Mouse (Mus musculus): Measurements from ENCODE around the gene Pex14. TPM values are rescaled to one million over a fixed set of nuclear protein-coding genes. Genes with fewer than 3 reads are reported as not detected.

Gene Pex14
- polyA plus RNA-seq, 1 experiment: 34.6 TPM

GRCm38 (mm10) chr4:148978221-148978855 is 121.3 kb downstream of the Pex14 start:
- 0 out of 2 replicates have a peak, but pooled peaks cover 6% of the 10 kb centered on the region for H3K4me1 ChIP-seq (ENCODE audit: control insufficient read depth, insufficient read depth, low read length)
- no peak overlapping the region for H3K4me3 ChIP-seq (ENCODE audit: insufficient read depth, low read length)
- no peak for TF ChIP-seq POLR2A (IDR thresholded peaks at IDR 0.05; ENCODE audit: low read depth, low read length)
- TF ChIP-seq CTCF (IDR thresholded peaks at IDR 0.05; ENCODE audit: borderline replicate concordance, insufficient read depth, low read length): no peak
- no peak overlapping the region for H3K27ac ChIP-seq (ENCODE audit: insufficient read depth, low read length)

- Histone ChIP-seq H3K27ac (ENCODE audit: insufficient read depth, low read length) (no peak overlapping the region), H3K4me3 (ENCODE audit: insufficient read depth, low read length) (no peak overlapping the region), H3K4me1 (ENCODE audit: control insufficient read depth, insufficient read depth, low read length) (0 out of 2 replicates have a peak, but pooled peaks cover 6% of the 10 kb centered on the region)
- no peak for TF ChIP-seq POLR2A (IDR thresholded peaks at IDR 0.05; ENCODE audit: low read depth, low read length)
- TF ChIP-seq CTCF (IDR thresholded peaks at IDR 0.05; ENCODE audit: borderline replicate concordance, insufficient read depth, low read length): no peak
Measured at GRCm38 (mm10) chr4:148974833-148975232, 124.8 kb downstream of the Pex14 start.

GRCm38 (mm10) chr4:148973387-148973786 is 126.3 kb downstream of the Pex14 start:
- H3K4me1 ChIP-seq (ENCODE audit: control insufficient read depth, insufficient read depth, low read length): no peaks in the 10 kb centered on the region
- no peak for TF ChIP-seq POLR2A (IDR thresholded peaks at IDR 0.05; ENCODE audit: low read depth, low read length)
- TF ChIP-seq CTCF (IDR thresholded peaks at IDR 0.05; ENCODE audit: borderline replicate concordance, insufficient read depth, low read length): no peak
- no peak overlapping the region for H3K27ac ChIP-seq (ENCODE audit: insufficient read depth, low read length)
- no peak overlapping the region for H3K4me3 ChIP-seq (ENCODE audit: insufficient read depth, low read length)

- H3K4me3 ChIP-seq (ENCODE audit: insufficient read depth, low read length): no peak overlapping the region
- no peaks in the 10 kb centered on the region for H3K4me1 ChIP-seq (ENCODE audit: control insufficient read depth, insufficient read depth, low read length)
- no peak overlapping the region for H3K27ac ChIP-seq (ENCODE audit: insufficient read depth, low read length)
- no peak for TF ChIP-seq POLR2A (IDR thresholded peaks at IDR 0.05; ENCODE audit: low read depth, low read length)
- TF ChIP-seq CTCF (IDR thresholded peaks at IDR 0.05; ENCODE audit: borderline replicate concordance, insufficient read depth, low read length): no peak
Measured at GRCm38 (mm10) chr4:148972707-148973106, 127.0 kb downstream of the Pex14 start.

GRCm38 (mm10) chr4:148971613-148972242 is 127.9 kb downstream of the Pex14 start:
- TF ChIP-seq CTCF (IDR thresholded peaks at IDR 0.05; ENCODE audit: borderline replicate concordance, insufficient read depth, low read length): no peak
- no peak for TF ChIP-seq POLR2A (IDR thresholded peaks at IDR 0.05; ENCODE audit: low read depth, low read length)
- H3K27ac ChIP-seq (ENCODE audit: insufficient read depth, low read length): no peak overlapping the region
- no peaks in the 10 kb centered on the region for H3K4me1 ChIP-seq (ENCODE audit: control insufficient read depth, insufficient read depth, low read length)
- no peak overlapping the region for H3K4me3 ChIP-seq (ENCODE audit: insufficient read depth, low read length)

- TF ChIP-seq POLR2A (IDR thresholded peaks at IDR 0.05; ENCODE audit: low read depth, low read length) (no peak), CTCF (IDR thresholded peaks at IDR 0.05; ENCODE audit: borderline replicate concordance, insufficient read depth, low read length) (no peak)
- H3K4me3 ChIP-seq (ENCODE audit: insufficient read depth, low read length): no peak overlapping the region
- no peak overlapping the region for H3K27ac ChIP-seq (ENCODE audit: insufficient read depth, low read length)
- H3K4me1 ChIP-seq (ENCODE audit: control insufficient read depth, insufficient read depth, low read length): no peaks in the 10 kb centered on the region
Measured at GRCm38 (mm10) chr4:148970742-148971141, 128.9 kb downstream of the Pex14 start.

GRCm38 (mm10) chr4:148969610-148970009 is 130.1 kb downstream of the Pex14 start:
- TF ChIP-seq CTCF (IDR thresholded peaks at IDR 0.05; ENCODE audit: borderline replicate concordance, insufficient read depth, low read length) (no peak), POLR2A (IDR thresholded peaks at IDR 0.05; ENCODE audit: low read depth, low read length) (no peak)
- H3K4me3 ChIP-seq (ENCODE audit: insufficient read depth, low read length): no peak overlapping the region
- no peaks in the 10 kb centered on the region for H3K4me1 ChIP-seq (ENCODE audit: control insufficient read depth, insufficient read depth, low read length)
- H3K27ac ChIP-seq (ENCODE audit: insufficient read depth, low read length): no peak overlapping the region

- no peak overlapping the region for H3K4me3 ChIP-seq (ENCODE audit: insufficient read depth, low read length)
- H3K4me1 ChIP-seq (ENCODE audit: control insufficient read depth, insufficient read depth, low read length): no peaks in the 10 kb centered on the region
- no peak for TF ChIP-seq POLR2A (IDR thresholded peaks at IDR 0.05; ENCODE audit: low read depth, low read length)
- H3K27ac ChIP-seq (ENCODE audit: insufficient read depth, low read length): no peak overlapping the region
Measured at GRCm38 (mm10) chr4:148968859-148969258, 130.8 kb downstream of the Pex14 start.

GRCm38 (mm10) chr4:148966132-148966531 is 133.5 kb downstream of the Pex14 start:
- no peaks in the 10 kb centered on the region for H3K4me1 ChIP-seq (ENCODE audit: control insufficient read depth, insufficient read depth, low read length)
- no peak overlapping the region for H3K27ac ChIP-seq (ENCODE audit: insufficient read depth, low read length)
- H3K4me3 ChIP-seq (ENCODE audit: insufficient read depth, low read length): no peak overlapping the region
- TF ChIP-seq CTCF (IDR thresholded peaks at IDR 0.05; ENCODE audit: borderline replicate concordance, insufficient read depth, low read length) (no peak), POLR2A (IDR thresholded peaks at IDR 0.05; ENCODE audit: low read depth, low read length) (no peak)

GRCm38 (mm10) chr4:148964541-148965310 is 134.9 kb downstream of the Pex14 start:
- Histone ChIP-seq H3K27ac (ENCODE audit: insufficient read depth, low read length) (no peak overlapping the region), H3K4me3 (ENCODE audit: insufficient read depth, low read length) (no peak overlapping the region), H3K4me1 (ENCODE audit: control insufficient read depth, insufficient read depth, low read length) (no peaks in the 10 kb centered on the region; the same call in 1 of the 2 replicates)
- TF ChIP-seq CTCF (IDR thresholded peaks at IDR 0.05; ENCODE audit: borderline replicate concordance, insufficient read depth, low read length): no peak
- TF ChIP-seq POLR2A (IDR thresholded peaks at IDR 0.05; ENCODE audit: low read depth, low read length): no peak
